Mouse (Mus musculus) CD4-positive, CD25-positive, alpha-beta regulatory T cell, adult 2 months (primary cell): ENCODE results near the gene Brd4.

Experiments
- DNase-seq: peaks from one replicate; pipeline ENCODE4 v3.0.0-alpha.2; 2012; ENCODE audit warnings: low read depth, low spot score

Gene Brd4

DNA sequence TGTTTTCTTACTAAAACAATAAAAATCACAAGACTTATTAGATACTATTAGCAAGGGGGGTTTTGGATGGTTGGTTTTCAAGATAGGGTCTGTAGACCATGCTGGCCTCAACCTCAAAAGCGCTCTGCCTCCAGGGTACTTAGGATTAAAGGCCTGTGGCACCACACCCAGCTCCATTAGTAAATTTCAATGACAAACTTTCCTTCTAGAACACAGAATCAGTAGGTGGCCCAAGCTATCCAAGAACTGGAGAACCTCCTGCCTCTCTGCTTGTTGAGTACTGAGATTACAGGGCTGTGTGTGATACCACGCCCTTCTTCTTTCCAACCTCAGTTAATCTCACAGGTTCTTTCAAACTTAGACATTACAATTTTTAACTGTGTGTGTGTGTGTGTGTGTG, 3.4 kb downstream of the Brd4 start:
- no peak for DNase-seq

DNA sequence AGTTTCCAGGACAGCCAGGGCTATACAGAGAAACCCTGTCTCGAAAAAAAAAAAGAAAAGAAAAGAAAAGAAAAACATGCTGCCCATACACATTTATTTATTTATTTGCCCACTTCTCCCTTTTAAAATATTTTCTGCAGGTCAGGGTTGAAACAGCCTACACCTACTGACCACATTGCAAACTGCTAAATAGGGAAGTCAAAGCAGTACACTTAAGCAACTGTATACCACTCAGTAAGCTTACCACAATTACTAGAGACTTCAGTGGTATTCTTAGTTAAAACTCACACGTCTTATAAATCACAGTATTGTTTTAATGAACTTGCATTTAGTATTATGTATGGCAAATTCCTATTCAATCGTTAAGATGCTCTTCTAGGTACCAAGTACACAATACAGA, 3.9 kb downstream of the Brd4 start:
- no peak for DNase-seq

DNA sequence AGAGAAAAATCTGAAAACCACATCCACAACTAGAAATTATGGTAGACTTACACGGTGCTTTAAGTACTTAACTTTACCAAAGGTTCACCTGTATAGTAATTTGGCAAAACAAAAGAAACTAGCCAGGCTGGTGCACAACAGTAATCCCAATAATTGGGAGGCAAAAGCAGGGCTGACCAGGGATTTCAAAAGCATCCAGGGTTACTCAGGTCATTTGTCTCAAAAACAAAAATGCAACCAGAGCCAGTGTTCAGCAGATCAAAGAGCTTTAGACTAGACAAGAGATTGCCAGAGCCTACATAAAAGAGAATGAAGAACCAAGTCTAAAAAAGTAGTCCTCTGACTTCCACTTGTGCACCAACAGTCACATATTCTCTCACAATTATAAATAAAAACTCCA, 7.3 kb downstream of the Brd4 start:
- DNase-seq: no peak

GRCm38 (mm10) chr17:32275568-32275967, 9.0 kb downstream of the Brd4 start:
- no peak for DNase-seq

DNA sequence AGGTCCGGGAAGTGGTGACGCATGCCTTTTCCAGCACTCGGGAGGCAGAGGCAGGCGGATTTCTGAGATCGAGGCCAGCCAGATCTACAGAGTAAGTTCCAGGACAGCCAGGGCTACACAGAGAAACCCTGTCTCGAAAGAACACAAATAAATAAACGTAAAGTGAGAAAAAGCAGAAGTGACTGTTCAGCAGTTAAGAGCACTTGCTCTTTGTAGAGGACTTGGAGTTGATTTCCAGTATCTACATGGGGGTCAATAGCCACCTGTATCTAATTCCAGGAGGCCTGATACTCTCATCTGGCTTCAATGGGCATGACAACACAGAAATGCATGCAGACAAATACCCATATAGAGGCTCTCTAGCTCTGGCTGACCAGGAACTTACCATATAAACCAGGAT, 15.4 kb downstream of the Brd4 start:
- no peak for DNase-seq

DNA sequence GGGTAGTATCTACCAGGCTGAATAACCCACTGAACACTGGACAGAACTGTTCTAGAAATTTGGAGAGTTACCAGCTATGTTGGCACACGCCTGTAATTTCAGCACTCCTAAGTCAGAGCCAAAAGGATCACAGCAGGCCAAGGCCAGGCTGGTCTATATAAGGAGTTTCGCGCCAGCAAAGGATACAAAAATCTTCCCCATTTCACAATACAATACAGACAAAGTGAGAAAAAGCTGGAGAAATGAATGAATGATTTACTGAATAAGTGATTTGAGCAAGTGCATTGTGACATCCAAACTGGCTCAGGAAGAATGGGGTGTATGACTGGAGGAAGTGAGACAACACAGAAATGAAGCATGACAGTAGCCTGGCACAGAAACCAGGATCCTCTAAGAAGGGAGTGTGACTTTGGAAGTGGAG, 16.0 kb downstream of the Brd4 start:
- DNase-seq: no peak

GRCm38 (mm10) chr17:32268096-32268495, 16.4 kb downstream of the Brd4 start:
- no peak for DNase-seq

DNA sequence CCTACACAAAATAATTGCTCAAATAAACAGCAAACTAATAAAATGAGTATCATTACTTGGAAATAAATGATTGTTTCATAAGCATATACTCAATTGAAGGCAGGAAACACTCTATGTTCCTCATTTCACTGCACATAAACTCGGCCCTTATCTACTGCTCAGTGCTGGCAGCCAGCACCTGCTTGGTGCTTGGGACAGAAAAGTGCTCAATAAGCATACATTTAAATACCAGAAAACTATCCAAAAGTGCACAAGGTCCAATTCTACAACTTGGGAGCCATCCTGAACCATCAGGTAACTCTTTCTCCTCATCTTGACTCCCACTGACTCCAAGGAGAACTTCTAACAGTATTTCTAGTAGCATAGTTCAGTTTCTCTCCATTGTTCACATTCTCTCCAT, 16.9 kb downstream of the Brd4 start:
- DNase-seq: no peak

DNA sequence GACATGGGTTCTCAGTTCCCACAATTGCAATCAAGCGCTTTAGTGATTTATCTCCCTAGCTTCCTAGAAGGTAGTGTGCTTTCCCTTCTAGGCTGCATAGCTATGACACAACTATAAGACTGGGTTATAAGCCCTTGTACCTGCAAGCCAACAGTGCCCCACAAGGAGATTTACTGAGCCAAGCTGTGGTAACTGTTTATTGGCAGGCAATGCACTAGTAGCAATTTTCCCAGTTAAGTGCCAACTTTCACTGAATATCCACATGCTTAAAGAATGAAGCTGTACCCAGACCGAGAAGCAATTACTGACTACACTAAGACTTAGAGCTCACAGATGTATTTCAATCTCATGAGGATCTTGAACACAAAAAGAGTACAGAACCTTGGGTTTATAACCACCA, 20.9 kb downstream of the Brd4 start:
- no peak for DNase-seq

DNA sequence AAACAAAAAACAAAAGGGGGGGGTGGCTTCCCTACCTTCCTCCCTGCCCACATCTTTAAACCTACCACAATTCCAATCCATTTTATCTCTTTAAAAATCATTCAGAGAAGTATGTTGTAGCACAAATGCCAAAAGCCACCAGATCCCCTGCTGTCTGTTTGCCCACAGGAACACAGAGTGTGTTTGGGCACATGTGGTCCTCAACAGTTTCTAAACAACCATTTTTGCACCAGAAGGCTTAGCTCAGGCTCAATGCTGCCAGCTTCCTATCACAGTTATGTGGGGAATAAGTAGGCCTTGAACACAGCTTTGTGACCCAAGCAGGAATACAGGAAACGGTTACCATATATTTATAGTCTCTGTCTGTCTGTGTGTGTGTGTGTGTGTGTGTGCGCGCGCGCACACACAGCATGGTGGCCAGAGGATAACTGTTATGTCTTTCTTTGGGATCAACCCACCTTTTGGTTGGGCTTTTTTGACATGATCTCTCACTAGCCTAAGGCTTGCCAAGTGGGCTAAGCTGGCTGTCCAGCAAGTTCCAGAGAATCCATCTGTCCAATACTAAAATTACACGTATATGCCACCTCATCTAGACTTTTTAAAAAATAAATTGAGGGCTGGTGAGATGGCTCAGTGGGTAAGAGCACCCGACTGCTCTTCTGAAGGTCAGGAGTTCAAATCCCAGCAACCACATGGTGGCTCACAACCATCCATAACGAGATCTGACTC, 21.5 kb downstream of the Brd4 start:
- DNase-seq: no peak

DNA sequence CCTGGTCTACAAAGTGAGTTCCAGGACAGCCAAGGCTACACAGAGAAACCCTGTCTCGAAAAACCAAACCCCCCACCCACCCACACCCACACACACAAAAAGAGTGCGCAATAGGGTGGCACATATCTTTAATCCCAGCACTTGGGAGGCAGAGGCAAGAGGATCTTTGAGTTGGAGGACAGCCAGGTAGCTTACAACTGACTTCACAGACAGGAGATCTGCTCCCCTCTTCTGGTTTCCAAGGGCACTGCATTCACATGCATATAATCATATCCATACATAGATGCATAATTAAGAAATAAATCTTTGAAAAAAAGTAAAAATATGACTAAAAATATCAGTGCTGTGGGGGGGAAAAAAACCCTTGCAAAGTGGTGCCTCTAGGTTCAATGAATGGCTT, 25.7 kb downstream of the Brd4 start:
- peak; percentile 45 for DNase-seq

DNA sequence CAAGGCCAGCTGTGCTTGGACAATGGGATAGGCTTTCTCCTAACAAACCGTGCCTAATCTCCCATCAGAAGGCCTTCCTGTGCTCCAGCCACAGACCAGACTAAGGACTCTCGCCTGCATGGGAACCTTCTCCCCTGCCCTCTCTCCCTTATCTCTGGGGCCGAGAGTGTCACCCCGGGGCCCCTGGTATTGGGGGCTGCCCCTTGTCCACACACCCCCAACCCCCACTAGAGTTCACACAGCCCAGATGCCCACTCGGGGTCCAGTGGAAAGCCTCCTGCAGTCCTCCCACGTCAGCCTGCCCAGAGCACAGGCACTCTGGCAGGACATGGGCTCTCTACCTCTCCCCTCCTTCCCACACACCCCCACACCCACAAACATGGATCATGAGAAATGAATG, 26.6 kb downstream of the Brd4 start:
- DNase-seq: no peak

DNA sequence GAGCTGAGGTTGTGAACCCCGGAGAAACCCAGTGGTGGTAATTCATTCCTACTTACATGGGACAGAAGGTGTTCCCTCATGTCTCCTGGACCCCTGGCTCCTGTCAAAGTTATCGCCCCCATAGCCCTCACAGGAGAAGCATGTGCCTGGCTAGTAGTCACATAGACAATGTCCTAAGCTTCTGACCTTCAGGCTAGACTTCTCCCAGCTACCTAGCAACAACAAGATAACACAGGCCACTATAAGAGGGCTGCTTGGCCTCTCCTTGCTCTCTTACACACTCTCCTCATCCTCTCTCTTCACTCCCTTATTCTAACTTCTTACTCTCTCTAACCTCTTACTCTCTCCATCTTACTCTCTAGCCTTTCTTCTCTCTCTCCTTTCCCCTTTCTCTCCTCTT, 27.1 kb downstream of the Brd4 start:
- DNase-seq: no peak

DNA sequence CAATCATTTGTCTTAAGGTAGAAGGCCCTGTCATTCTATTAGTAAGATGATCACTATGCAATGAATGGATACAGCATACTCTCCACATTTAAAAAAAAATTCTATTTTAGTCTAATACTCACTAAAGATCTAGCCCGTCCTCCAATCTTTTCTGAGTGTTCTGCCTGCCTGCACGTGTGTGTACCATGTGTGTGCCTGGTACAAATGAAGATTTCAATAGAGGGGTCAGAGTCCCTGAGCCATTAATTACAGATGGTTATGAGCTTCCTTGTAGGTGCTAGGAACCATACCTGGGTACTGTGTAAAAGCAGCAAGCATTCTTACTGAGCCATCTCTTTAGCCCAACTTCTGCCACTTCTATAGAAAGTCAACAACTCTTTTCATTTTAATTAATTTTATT, 27.6 kb downstream of the Brd4 start:
- DNase-seq: no peak

- no peak for DNase-seq
These were observed 31.3 kb downstream of the Brd4 start for GRCm38 (mm10) chr17:32253261-32253660.

GRCm38 (mm10) chr17:32251827-32252470, 32.6 kb downstream of the Brd4 start:
- peak; percentile 15 for DNase-seq

- DNase-seq: no peak
These were observed 34.5 kb downstream of the Brd4 start for GRCm38 (mm10) chr17:32250066-32250465.

DNA sequence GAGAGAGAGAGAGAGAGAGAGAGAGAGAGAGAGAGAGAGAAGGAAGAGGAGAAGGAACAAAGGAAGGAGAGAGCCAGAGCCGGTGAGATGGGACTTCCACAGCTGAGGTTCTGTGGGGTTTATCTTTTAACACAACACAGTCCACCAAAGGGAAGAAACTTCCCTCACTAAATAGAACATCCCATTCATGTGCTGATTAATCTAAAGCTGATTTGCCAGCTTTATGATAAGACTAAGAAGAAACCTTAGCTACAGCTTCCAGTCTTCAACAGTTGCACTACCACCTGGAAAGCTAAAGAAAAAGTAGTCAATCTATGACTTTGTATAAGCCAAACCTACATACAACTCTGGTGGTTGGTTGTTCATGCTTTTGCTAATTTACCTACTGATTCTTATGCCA, 36.3 kb downstream of the Brd4 start:
- DNase-seq: no peak

DNA sequence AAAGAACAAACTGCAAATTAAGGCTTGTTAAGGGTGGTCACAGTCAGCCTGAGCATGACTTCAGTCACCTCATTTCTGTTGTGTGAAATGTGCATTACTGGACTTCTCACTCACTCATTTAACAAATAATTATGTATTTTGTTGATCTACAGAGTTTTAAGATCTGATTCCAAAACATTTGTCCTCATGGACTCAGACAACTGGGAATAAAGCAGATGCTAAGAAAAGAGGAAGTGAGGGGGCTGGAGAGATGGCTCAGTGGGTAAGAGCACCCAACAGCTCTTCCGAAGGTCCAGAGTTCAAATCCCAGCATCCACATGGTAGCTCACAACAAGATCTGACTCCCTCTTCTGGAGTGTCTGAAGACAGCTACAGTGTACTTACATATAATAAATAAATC, 36.9 kb downstream of the Brd4 start:
- no peak for DNase-seq

DNA sequence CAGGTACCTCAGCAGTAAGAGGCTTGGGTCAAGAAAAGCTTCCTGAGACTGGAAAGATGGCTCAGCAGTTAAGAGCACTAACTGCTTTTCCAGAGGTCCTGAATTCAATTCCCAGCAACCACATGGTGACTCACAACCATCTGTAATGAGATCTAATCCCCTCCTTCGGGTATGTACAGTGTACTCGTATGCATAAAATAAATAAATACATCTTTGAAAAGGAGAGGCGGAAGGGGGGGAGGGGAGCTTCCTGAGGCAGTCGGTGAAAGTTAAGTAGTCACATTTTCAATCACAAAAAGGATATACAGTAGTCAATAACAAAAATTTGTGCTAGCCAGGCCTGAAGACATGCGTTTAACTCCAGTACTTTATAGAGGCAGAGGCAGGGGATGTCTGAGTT, 38.4 kb downstream of the Brd4 start:
- DNase-seq: peak; percentile 49

DNA sequence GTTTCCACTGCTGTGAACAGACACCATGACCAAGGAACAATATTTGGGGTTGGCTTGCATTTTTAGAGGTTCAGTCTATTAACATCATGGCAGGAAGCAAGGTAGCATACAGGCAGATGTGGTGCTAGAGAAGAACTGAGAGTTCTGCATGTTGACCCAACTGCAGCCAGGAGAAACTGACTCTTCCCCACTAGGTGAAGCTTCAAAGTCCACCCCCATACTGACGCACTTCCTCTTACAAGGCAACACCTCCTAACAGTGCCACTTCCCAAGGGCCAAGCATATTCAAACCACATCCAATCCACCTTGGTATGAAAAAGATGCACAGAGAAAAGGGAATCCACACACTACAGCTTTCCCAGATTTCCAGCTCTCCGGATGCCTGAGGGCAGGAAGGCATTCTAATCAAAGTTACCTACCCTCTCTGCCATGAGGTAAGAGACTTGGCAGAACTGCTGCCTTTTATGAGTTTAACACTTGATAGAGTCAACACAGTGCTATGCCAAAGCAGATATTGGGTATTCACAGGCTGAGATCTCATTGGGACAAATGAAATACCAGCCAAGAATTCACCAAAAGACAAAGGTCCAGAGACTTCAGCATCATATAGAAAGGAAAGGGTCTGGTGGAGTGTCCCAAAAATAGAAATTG, 43.5 kb downstream of the Brd4 start:
- peak; percentile 38 for DNase-seq

- DNase-seq: no peak
These were observed 45.9 kb downstream of the Brd4 start for GRCm38 (mm10) chr17:32238589-32238988.

GRCm38 (mm10) chr17:32235534-32236191, 48.9 kb downstream of the Brd4 start:
- no peak for DNase-seq
